Mouse (Mus musculus) adrenal gland, adult 18-20 months (tissue): ENCODE measurements around the gene Zc3h7a. TPM values are rescaled to one million over a fixed set of nuclear protein-coding genes. Genes with fewer than 3 reads are reported as not detected.
"Not testable (repeated sequence)": the region's sequence is repeated elsewhere in the genome, so short reads cannot be mapped to it uniquely, and the experiment has no call there.

Experiments used
- DNase-seq, 2 experiments: peaks; one replicate each; pipeline ENCODE4 v3.0.0; 2021 to 2022; ENCODE audit warnings: low spot score in 2 of 2
- long read RNA-seq, 2 experiments: library from polyadenylated mRNA; stranded (forward); transcript quantifications; one replicate each; pipeline ENCODE4 v2.0.0; 2021
- total RNA-seq, 2 experiments: library from RNA; stranded (reverse); gene quantifications; 1 replicate in 1 of 2; 2 replicates in 1 of 2; pipeline ENCODE4 v1.2.3; 2021

Zc3h7a gene
- total RNA-seq = 10 to 100 TPM; 62.7 to 79.7 TPM
- long read RNA-seq, experiment 1, transcript Zc3h7a-201 (23 exons, 3,825 nt) = major isoform, 16 of 31 reads
- long read RNA-seq, experiment 1, partial matches to known transcripts = 6 of 31 reads
- long read RNA-seq, experiment 1, other reads (novel, unspliced or antisense) = 9 of 31 reads
- long read RNA-seq, experiment 2, transcript Zc3h7a-201 (23 exons, 3,825 nt) = major isoform, 48 of 82 reads
- long read RNA-seq, experiment 2, partial matches to known transcripts = 13 of 82 reads
- long read RNA-seq, experiment 2, other reads (novel, unspliced or antisense) = 21 of 82 reads

DNA sequence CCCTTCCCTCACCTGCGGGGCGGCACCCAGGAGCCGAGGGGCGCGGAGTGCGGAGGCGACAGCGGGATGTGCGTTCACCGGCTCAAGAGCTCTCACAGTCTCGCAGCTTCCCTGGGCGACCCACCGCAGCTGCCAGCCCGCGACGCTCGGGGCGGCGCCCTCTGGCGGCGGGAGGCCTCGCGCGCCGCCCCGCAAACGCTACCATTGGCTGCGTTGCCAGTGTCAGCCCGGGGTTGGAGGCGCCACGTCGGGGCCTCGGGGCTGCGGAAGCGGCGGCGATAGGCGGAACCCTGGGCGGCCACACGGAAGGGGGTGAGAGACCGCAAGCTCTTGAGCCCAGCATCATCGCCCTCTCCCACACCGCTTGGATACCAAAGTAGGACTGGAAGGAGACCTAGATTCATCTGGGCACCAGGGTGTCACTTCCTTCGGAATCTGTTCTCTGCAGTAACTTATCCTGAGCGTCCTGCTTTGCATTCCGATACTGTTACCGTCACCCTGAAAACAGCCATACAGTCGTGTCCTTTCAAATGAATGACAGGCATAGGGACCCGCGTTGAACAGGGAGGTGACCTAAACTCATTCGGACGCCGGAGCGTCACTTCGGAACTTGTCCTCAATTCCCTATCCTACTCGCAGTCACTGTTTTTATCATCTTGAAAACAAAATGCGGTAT, at the start of gene Zc3h7a:
Gene Zc3h7a (minus strand): TSS at position 186 of the 676 bp plus-strand sequence.
- peak; percentile 89 to 90 for DNase-seq

DNA sequence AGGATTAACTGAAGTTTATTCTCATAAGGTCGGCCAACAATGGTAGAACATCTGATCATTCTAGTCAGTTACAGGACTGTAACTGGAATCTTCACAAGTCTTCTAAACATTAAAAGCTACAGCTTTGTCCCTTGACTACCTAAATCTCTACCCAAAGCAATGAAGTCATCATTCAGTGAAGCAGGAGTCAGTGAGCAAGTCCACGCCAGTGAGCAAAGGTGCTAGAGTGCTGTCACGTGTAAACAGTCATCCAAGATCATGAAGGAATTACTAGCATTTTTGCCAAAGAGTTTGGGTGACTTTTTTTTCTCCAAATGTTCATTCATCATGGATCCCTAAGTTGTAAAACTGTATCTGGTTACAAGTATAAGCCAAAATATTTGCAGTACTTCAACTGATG, 41.6 kb upstream of the Zc3h7a start:
- DNase-seq = no peak

- DNase-seq = no peak
Measured at GRCm38 (mm10) chr16:11203600-11204390, 27.6 kb upstream of the Zc3h7a start.

DNA sequence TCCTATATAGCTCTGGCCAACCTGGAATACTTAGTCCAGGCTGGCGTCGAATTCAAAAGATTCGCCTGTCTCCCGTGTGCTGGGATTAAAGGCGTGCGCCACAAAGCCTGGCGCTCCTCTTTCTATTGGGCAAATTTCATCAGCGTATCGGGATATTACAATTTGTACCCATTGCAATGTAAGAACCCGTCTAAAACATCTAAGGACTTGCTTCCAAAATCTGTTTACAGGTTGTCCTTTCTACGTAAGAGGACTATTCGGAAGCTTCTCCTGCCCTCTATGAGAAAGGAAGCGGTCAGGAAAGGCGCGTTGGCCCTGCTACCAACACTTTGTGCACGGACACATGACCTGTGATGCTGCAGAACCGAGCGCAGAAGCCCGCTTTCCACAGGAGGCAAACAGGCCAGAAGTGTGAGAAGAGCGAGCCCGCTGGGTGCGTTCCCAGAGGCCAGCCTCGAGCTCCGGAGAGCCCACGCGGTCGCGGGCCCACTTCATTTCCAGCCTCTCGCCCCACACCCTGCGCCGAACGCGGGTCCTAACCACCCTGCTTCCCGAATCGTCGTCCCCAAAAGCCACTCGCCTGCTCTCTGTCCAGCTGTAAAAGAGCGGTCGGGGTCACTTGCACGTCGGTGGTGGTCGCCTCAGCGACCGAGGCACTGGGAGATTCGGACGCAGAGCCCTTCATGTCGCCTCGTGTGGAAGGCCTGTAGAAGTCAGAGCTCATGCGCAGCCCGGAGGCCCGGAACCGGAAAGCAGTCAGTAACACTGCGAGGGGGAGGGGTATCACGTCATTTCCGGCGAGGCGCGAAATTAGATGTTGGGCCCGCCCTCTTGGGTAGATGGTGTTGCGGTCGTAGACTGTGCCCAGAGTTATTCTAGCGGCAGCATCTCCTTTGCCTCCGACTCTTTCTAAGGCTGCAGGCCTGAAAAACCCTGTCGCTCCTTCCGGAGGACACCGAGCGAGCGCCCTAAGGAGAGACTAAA, 26.7 kb upstream of the Zc3h7a start, which contains the start of gene Rsl1d1:
Gene Rsl1d1 (minus strand): TSS at position 761 of the 984 bp plus-strand sequence.
- peak; percentile 82 to 84 for DNase-seq

- no peak for DNase-seq
Measured at GRCm38 (mm10) chr16:11201740-11202394, 25.7 kb upstream of the Zc3h7a start.

- no peak for DNase-seq
Measured at GRCm38 (mm10) chr16:11200247-11200646, 24.1 kb upstream of the Zc3h7a start.

GRCm38 (mm10) chr16:11198467-11198866, 22.3 kb upstream of the Zc3h7a start:
- DNase-seq = no peak

DNA sequence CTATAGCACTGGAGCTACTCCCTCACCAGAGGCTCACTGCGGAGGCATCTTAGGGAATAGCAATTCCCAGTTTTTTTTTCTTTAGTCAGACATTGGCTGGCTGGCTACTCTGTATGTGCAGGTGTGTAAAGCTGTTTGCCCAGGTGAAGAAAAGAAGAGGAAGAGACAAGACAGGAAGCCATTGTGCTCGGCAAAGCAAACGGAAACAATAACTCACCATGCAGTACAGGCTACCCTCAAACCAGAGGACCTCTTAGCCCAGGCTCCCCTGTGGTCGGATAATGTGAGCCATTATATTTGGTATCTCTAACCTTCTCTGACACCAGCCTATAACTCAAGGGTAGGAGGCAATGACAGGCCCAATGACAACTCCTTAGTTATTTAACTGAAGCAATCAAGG, 20.9 kb upstream of the Zc3h7a start:
- DNase-seq = no peak

DNA sequence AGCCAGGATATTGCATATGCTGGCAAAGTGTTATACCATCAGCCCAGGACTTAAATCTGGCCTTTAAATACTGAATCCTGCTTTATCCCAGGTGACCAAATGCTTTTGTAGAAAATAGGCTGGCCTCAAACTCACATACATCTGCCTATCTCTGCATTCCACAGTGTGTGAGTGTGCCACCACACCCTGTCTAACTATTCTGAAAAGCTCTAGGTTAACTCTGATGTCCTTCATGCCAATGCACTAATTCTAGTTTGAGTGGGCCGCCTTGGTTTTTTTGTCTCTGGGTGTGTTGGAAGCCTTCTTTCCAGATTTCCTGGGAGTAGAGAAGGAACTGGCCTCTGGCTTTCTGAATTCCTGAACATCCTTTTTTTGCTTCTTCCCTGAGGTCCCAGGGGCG, 17.0 kb upstream of the Zc3h7a start:
- DNase-seq = no peak

- DNase-seq = no peak
Measured at GRCm38 (mm10) chr16:11190150-11190549, 14.0 kb upstream of the Zc3h7a start.

DNA sequence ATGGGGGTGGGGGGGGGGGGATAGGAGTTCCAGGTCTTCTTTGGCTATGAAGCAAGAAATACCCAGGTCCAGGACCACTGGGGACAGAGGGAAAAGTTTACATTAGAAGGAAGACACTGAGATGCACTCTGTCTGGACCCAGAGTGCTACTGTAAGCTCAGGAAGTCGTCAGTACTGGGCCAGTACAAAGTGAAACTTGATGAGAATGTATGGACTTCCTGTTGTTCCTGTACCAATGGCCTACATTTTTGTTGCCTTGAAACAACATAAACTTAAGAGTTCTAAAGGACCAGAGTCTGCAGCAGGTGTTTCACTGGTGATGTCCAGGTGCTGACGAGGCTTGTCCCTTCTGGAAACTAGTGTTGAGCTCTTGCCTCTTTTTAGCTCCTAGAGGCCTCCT, 1.2 kb upstream of the Zc3h7a start:
- no peak for DNase-seq

DNA sequence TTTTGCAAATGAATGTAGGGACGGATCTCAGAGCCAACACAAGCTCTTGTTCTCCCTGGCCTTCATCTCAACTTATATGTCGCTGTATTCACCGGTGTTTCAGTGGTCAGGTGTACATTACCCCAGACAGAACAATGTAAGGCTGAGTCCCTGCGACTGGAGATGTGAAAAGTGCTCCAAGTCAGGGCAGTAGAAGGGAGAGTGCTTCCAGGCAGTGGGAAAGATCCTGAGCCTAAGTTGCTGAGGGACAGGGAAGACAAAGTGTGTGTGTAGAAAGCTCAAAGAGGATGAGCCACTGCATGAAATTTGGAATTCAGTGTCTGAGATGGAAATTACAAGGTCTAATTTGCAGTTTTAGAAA, 671 bp upstream of the Zc3h7a start:
- no peak for DNase-seq

- peak; percentile 52 to 64 for DNase-seq
Measured at GRCm38 (mm10) chr16:11175489-11176207, 545 bp downstream of the Zc3h7a start.

- peak in 1 of 2 experiments; percentile 22 for DNase-seq
Measured at GRCm38 (mm10) chr16:11175100-11175488, 1.1 kb downstream of the Zc3h7a start.

DNA sequence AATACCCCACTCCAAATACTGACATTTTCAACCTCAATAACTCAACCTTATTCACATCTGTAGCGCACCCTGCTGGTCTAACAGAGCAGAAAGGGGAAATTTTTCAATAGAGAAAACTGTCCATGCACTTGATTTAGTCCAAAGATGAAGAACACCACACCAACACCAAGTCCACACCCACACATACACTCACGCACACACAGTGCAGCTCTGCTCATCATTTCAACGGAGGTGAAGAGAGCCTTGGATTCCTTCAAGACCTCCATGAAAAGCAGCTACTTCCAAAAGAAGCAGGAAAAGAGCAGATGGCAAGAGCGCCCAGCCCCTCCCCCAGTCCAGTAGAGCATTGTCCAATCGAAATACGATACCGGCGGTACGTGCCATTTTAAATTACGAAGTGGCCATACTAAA, 1.5 kb downstream of the Zc3h7a start:
- peak; percentile 24 to 44 for DNase-seq

DNA sequence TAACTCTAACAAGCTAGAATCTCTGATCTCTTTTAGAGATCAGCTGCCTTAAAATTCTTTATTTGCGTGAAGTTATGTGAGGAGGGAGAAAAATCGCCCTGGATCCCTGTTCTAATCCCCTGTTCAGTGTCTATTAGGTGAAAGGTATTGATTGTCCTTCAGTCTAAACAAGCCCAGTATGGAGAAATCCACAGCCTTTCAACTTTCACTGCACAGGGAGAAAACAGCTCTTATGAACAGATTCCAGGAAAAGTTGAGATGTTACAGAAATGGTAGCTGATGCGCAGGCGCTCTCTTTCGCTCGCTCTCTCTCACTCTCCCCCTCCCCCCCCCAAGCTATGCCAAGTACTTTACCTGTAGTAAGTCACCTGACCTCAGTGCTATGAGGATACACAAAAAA, 4.5 kb downstream of the Zc3h7a start:
- no peak for DNase-seq

DNA sequence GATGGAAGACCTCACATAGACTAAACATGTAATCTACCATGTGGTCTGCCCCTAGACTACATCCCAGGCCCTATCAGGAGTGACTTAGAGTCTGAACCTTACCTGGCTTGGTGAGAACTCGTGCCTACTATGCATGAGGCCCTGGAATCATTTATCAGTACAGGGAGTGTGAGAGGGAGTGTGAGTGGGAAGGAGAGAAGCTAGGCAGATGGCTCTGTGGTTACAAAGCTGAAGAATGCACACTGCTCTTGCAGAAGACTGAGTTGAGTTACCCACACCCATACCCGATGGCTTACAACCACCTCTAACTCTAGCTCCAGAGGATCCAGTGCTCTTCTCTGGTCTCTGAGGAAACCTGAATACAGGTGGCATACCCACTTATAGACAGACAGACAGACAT, 9.8 kb downstream of the Zc3h7a start:
- DNase-seq = no peak

- no peak for DNase-seq
Measured at GRCm38 (mm10) chr16:11164695-11165255, 11.4 kb downstream of the Zc3h7a start.

DNA sequence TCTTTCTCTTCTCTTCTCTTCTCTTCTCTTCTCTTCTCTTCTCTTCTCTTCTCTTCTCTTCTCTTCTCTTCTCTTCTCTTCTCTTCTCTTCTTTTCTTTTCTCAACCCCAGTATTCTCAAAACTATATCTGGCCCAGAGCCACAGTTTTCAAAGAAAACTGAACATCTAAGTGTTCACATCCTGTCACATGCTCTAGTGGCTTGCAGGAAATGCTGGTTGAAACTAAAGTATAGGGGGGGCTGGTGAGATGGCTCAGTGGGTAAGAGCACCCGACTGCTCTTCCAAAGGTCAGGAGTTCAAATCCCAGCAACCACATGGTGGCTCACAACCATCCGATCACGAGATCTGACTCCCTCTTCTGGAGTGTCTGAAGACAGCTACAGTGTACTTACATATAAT, 18.5 kb downstream of the Zc3h7a start:
- DNase-seq = not testable (repeated sequence)
